Mouse (Mus musculus): ENCODE data around the gene Klhl42.

DNA sequence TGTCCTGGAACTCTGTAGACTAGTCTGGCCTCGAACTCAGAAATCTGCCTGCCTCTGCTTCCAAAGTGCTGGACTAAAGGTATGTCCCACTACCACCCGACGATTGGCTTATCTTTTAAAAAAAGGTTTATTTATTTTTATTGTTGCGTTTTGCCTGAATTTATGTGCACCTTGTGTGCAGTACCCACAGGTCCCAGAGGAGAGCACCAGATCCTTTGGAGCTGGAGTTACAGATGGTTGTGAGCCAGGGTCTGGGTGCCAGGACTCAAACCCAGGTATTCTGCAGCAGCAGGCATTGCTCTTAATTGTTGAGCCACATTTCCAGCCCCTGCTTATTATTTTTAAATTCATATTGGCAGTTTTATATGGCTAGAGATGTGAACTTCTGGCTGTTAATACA is 4.9 kb downstream of the Klhl42 start:
- TF ChIP-seq CTCF (IDR thresholded peaks at IDR 0.05; ENCODE audit: low read depth, low read length) (no peak), POLR2A (IDR thresholded peaks at IDR 0.05; ENCODE audit: insufficient read depth, low read length) (no peak), EP300 (IDR thresholded peaks at IDR 0.05; ENCODE audit: insufficient read depth, low read depth, low read length) (no peak)

All from ES-Bruce4 (cell line).